Mouse (Mus musculus) lung, adult 2 months (tissue): Measurements from ENCODE around the gene Ankrd33.

ENCODE experiments used
- CTCF ChIP-seq: fragments of 200-500 bp; IDR thresholded peaks from 2 replicates; pipeline ENCODE4 v1.5.1; 2011; ENCODE audit warnings: mild to moderate bottlenecking, low read length, control low read depth; ENCODE audit not compliant: insufficient read depth
- POLR2A ChIP-seq: fragments of 200-500 bp; IDR thresholded peaks from 2 replicates; pipeline ENCODE4 v1.6.1; 2011; ENCODE audit warnings: low read depth, mild to moderate bottlenecking, control low read depth, low read length, borderline replicate concordance; ENCODE audit errors: extremely low read depth

DNA sequence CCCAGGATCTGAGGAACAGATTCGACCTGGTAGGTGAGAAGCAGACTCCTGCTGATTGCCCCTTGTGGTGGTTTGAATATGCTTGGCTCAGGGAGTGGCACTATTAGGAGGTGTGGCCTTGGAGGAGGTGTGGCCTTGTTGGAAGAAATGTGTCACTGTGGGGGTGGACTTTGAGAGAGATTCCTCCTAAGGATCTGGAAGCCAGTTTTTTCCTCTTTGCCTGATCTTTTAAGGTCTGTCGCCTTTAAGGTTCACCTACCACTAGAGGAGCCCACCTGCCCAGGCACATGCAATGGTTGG lies 6.7 kb downstream of the Ankrd33 start:
- TF ChIP-seq POLR2A (no peak), CTCF (no peak)
